Mouse (Mus musculus): Measurements from ENCODE around the gene Lgals8. TPM values are rescaled to one million over a fixed set of nuclear protein-coding genes. Genes with fewer than 3 reads are reported as not detected.

Gene Lgals8
- polyA plus RNA-seq, 1 experiment from 2014 or later = 14.6 TPM

- no peaks in the 10 kb centered on the region for H3K4me1 ChIP-seq (replicated peaks)
- H3K27ac ChIP-seq = no peak overlapping the region
- H3K9ac ChIP-seq = no peak overlapping the region
- H3K9me3 ChIP-seq (replicated peaks) = no peaks in the 10 kb centered on the region
- 66% methylated on average over 8 of the region's 8 CpGs for WGBS
- no peak overlapping the region for H3K4me3 ChIP-seq
- H3K27me3 ChIP-seq = no peaks in the 10 kb centered on the region
- H3K4me2 ChIP-seq = no peak overlapping the region
- peaks cover 47% of the 10 kb centered on the region for H3K36me3 ChIP-seq
- no peak for ATAC-seq (replicated peaks; ENCODE audit: insufficient number of reproducible peaks, insufficient read depth, low FRiP score, low read depth)
Observed at GRCm38 (mm10) chr13:12412016-12412415, 52.7 kb downstream of the Lgals8 start.

DNA sequence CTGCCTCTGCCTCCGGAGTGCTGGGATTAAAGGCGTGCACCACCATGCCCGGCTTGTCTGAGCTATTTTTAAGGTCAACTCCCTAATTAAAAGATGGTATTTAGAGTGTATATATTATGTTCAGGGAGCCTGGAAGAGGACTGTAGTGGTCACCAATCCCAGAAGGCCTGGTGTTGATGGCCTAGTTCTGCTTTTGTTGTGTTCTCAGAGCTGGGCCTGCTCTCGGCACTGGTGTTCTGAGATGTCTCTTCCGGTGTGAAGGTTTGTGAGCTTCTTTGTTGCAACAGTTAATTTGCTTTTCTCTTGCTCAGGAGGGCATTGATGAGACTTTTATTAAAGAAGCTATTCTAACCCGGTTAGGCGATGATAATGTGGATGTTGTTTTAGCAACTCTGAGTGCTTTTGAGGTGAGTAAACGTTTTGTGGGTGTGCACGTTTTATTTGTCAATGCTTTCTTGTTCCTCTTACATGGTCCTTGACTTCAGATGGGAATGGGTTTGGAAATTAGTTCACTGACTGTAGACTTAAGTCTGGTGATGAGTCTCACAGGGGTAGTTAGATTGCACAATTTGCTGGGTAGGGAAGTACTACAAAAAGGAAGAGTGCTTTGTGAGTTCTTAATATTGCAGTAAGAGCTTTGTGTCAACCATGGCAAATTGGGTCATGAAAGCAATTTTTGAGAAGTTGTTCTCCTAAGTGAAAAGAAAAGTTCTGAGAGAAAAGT, 56.2 kb downstream of the Lgals8 start:
- Histone ChIP-seq H3K36me3 (peaks cover 38% of the 10 kb centered on the region), H3K27ac (no peak overlapping the region), H3K9ac (no peak overlapping the region), H3K9me3 (replicated peaks) (no peaks in the 10 kb centered on the region), H3K4me3 (no peak overlapping the region), H3K27me3 (no peaks in the 10 kb centered on the region), H3K4me2 (no peak overlapping the region), H3K4me1 (replicated peaks) (no peaks in the 10 kb centered on the region)
- no peak for ATAC-seq (replicated peaks; ENCODE audit: insufficient number of reproducible peaks, insufficient read depth, low FRiP score, low read depth)
- 92% methylated on average over 9 of the region's 9 CpGs for WGBS

DNA sequence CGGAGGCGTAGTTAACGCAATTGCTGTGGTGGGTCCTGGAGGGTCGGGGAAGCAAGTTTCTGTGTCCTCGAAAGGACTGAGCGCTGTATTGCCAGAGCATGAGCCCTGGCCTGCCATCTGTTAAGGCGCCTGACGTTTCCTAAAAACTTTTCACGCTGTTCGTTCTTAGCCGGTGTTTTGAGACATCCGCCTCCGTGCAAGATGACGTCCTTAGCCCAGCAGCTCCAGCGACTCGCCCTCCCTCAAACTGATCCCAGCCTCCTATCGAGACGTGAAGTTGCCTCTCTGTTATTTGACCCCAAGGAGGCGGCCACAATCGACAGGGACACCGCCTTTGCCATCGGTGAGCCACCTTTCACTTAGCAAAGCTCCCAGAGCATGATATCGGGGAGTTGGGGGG, 69.2 kb downstream of the Lgals8 start:
- peak overlapping the region; percentile 97 for H3K4me3 ChIP-seq
- WGBS = 1% methylated on average over 23 of the region's 23 CpGs

DNA sequence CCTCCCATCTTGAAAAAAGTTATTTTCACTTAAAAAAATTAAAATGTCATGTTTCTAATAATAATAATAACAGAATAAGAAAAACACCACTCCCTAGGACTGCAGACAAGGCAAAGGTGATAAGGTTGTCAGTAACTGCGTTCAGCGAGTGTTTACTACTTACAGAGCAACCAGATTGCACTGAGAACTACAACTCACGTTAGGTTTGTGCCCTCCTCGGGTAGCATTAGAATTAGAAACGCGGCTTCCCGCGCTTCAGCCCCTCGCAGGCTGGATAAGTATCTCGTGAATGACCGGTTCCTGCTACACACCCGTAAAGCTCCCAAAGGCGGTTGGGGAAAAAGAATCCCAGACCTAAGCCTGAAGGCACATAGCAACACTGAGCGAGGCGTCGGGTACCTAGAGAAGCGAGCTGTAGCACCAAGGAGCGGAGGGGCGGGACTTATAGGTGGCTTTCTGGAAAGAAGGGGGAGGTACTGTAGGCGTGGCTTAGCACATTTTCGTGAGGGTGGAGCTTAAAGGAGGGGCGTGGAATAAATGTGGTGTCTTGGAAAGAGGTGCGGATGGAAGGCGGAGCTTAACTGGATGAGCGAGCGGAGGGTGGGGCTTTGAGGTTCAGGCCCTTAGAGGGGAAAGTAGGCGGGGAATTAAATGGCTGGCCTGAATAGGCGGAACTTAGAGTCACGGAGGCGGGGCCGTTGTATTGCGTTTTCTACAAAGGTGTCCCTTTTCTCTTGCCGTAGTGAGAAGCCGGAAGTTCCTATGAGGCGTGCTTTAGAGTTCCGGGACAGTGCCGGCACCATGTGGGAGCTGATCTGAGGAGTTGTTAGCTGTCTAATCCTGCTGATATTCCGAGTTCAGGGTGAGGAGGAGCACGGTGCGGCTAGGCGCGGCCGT, 69.9 kb downstream of the Lgals8 start, which contains the start of gene Heatr1:
Gene Heatr1 (plus strand): TSS at position 419 of the 897 bp plus-strand sequence.
- ATAC-seq (replicated peaks; ENCODE audit: insufficient number of reproducible peaks, insufficient read depth, low FRiP score, low read depth) = peak; percentile 96
- H3K27me3 ChIP-seq = no peaks in the 10 kb centered on the region
- peaks cover 10% of the 10 kb centered on the region; the same call in 1 of the 2 replicates for H3K36me3 ChIP-seq
- peak within 1 kb of the TSS; percentile 97 for H3K4me2 ChIP-seq
- H3K4me1 ChIP-seq (replicated peaks) = peaks cover 14% of the 10 kb centered on the region
- under 1% methylated on average over 43 of the region's 43 CpGs for WGBS
- peak within 1 kb of the TSS; percentile 97 for H3K4me3 ChIP-seq
- no peaks in the 10 kb centered on the region for H3K9me3 ChIP-seq (replicated peaks)
- peak within 1 kb of the TSS; percentile 79 for H3K27ac ChIP-seq
- H3K9ac ChIP-seq = peak within 1 kb of the TSS; percentile 59

More for the DNA sequence above, 69.2 kb downstream of the Lgals8 start:
- H3K9me3 ChIP-seq (replicated peaks) = no peaks in the 10 kb centered on the region
- H3K27ac ChIP-seq = peak overlapping the region; percentile 79; the same call in 1 of the 2 replicates
- peak overlapping the region; percentile 97 for H3K4me2 ChIP-seq
- peaks cover 15% of the 10 kb centered on the region; the same call in 1 of the 2 replicates for H3K36me3 ChIP-seq
- H3K4me1 ChIP-seq (replicated peaks) = peaks cover 14% of the 10 kb centered on the region
- H3K9ac ChIP-seq = peak overlapping the region; percentile 59
- H3K27me3 ChIP-seq = no peaks in the 10 kb centered on the region
- ATAC-seq (replicated peaks; ENCODE audit: insufficient number of reproducible peaks, insufficient read depth, low FRiP score, low read depth) = no peak

Other genes with a start within 250 kb of the Lgals8 start
- 10.1 and 12.1 TPM in 2 replicates for gene Mtr, start 206.8 kb downstream of the Lgals8 start, polyA plus RNA-seq (2015; fragmentation: Nextera tagmentation; extraction: Ambion mirVana)
- gene Actn2, start 124.2 kb downstream of the Lgals8 start, polyA plus RNA-seq (2015; fragmentation: Nextera tagmentation; extraction: Ambion mirVana) = 1,445 and 1,519 TPM in 2 replicates
- 6.2 and 10.1 TPM in 2 replicates for gene Heatr1, start 69.9 kb downstream of the Lgals8 start, polyA plus RNA-seq (2015; fragmentation: Nextera tagmentation; extraction: Ambion mirVana)
- 0.33 and 1.8 TPM in 2 replicates for gene Edaradd, start 55.5 kb upstream of the Lgals8 start, polyA plus RNA-seq (2015; fragmentation: Nextera tagmentation; extraction: Ambion mirVana)
- gene Ero1lb, start 100.9 kb upstream of the Lgals8 start, polyA plus RNA-seq (2015; fragmentation: Nextera tagmentation; extraction: Ambion mirVana) = 5.1 and 5.4 TPM in 2 replicates

All from heart, embryonic 15.5 days (tissue).